Mouse (Mus musculus) intestine, embryonic 16.5 days (tissue): ENCODE measurements around the gene Nav3. TPM values are rescaled to one million over a fixed set of nuclear protein-coding genes. Genes with fewer than 3 reads are reported as not detected.

ENCODE experiments used
- ATAC-seq: fragments of 200-750 bp; cut with Nextera tagmentation; 2 replicates; pipeline ENCODE4 v1.8.0; 2017; ENCODE audit warnings: moderate TSS enrichment, moderate library complexity
- H3K27ac ChIP-seq: fragments of 300-500 bp; sonication (generic); 2 replicates; pipeline ENCODE4 v1.5.1; 2014; ENCODE audit warnings: mild to moderate bottlenecking, low read length
- H3K27me3 ChIP-seq: fragments of 300-500 bp; sonication (generic); replicated peaks from 2 replicates; pipeline ENCODE4 v1.6.1; 2014; ENCODE audit warnings: low read length, control low read depth, mixed read lengths; ENCODE audit not compliant: control insufficient read depth, insufficient read depth
- H3K36me3 ChIP-seq: fragments of 300-500 bp; sonication (generic); 2 replicates; pipeline ENCODE4 v1.6.1; 2014; ENCODE audit warnings: low read length, control low read depth; ENCODE audit not compliant: control insufficient read depth, insufficient read depth
- H3K4me1 ChIP-seq: fragments of 300-500 bp; sonication (generic); 2 replicates; pipeline ENCODE4 v1.6.1; 2014; ENCODE audit warnings: low read length, control low read depth, mixed read lengths; ENCODE audit not compliant: control insufficient read depth, insufficient read depth
- H3K4me2 ChIP-seq: fragments of 300-500 bp; sonication (generic); 2 replicates; pipeline ENCODE4 v1.6.1; 2014; ENCODE audit warnings: low read depth, low read length, control low read depth
- H3K4me3 ChIP-seq: fragments of 300-500 bp; sonication (generic); 2 replicates; pipeline ENCODE4 v1.5.1; 2014; ENCODE audit warnings: mild to moderate bottlenecking, low read length
- H3K9ac ChIP-seq: fragments of 300-500 bp; sonication (generic); 2 replicates; pipeline ENCODE4 v1.6.1; 2014; ENCODE audit warnings: low read depth, low read length
- H3K9me3 ChIP-seq: fragments of 300-500 bp; sonication (generic); 2 replicates; pipeline ENCODE4 v1.6.1; 2016; ENCODE audit warnings: low read length, control low read depth; ENCODE audit not compliant: control insufficient read depth
- WGBS: fragments of 180-500 bp; shearing (Covaris S2); extraction: QIAGEN DNeasy Blood & Tissue Kit; methylation state at CpG from one replicate; pipeline ENCODE4 v1.1.7; 2014; 5-methylcytosine and 5-hydroxymethylcytosine counted together
- polyA plus RNA-seq: library from polyadenylated mRNA; unstranded; fragments of >200 nt; fragmentation: Nextera tagmentation; extraction: Ambion mirVana; gene quantifications from 2 replicates; pipeline ENCODE4 v1.2.1, GENCODE M21; 2015

The Nav3 gene
- polyA plus RNA-seq, 1 experiment from 2014 or later, result 0.75 TPM

- Histone ChIP-seq H3K4me2 (no peak overlapping the region), H3K27ac (no peak overlapping the region), H3K4me3 (no peak overlapping the region), H3K9ac (no peak overlapping the region), H3K9me3 (no peaks in the 10 kb centered on the region), H3K4me1 (no peaks in the 10 kb centered on the region), H3K36me3 (no peaks in the 10 kb centered on the region), H3K27me3 (no peaks in the 10 kb centered on the region)
- 45% methylated on average over 2 of the region's 2 CpGs for WGBS
- no peak for ATAC-seq
Observed at GRCm38 (mm10) chr10:110117341-110117740, 338.7 kb downstream of the Nav3 start.

GRCm38 (mm10) chr10:110112669-110113458 is 343.1 kb downstream of the Nav3 start:
- Histone ChIP-seq H3K27me3 (no peaks in the 10 kb centered on the region), H3K27ac (no peak overlapping the region), H3K4me2 (no peak overlapping the region), H3K4me1 (no peaks in the 10 kb centered on the region), H3K9ac (no peak overlapping the region), H3K36me3 (no peaks in the 10 kb centered on the region), H3K9me3 (no peaks in the 10 kb centered on the region), H3K4me3 (no peak overlapping the region)
- no peak for ATAC-seq
- WGBS, result 74% methylated on average over 5 of the region's 5 CpGs

GRCm38 (mm10) chr10:110103255-110103654 is 352.7 kb downstream of the Nav3 start:
- H3K27me3 ChIP-seq, result no peaks in the 10 kb centered on the region
- ATAC-seq, result no peak
- no peak overlapping the region for H3K4me3 ChIP-seq
- H3K27ac ChIP-seq, result no peak overlapping the region
- no peaks in the 10 kb centered on the region for H3K9me3 ChIP-seq
- 87% methylated on average over 6 of the region's 6 CpGs for WGBS
- no peaks in the 10 kb centered on the region for H3K4me1 ChIP-seq
- no peaks in the 10 kb centered on the region for H3K36me3 ChIP-seq
- H3K9ac ChIP-seq, result no peak overlapping the region
- no peak overlapping the region for H3K4me2 ChIP-seq

- H3K4me1 ChIP-seq, result no peaks in the 10 kb centered on the region
- H3K27ac ChIP-seq, result no peak overlapping the region
- ATAC-seq, result no peak
- no peak overlapping the region for H3K4me2 ChIP-seq
- no peak overlapping the region for H3K9ac ChIP-seq
- no peak overlapping the region for H3K4me3 ChIP-seq
- H3K36me3 ChIP-seq, result no peaks in the 10 kb centered on the region
- 44% methylated on average over 4 of the region's 4 CpGs for WGBS
- no peaks in the 10 kb centered on the region for H3K27me3 ChIP-seq
- H3K9me3 ChIP-seq, result no peaks in the 10 kb centered on the region
Observed at GRCm38 (mm10) chr10:110102231-110102630, 353.8 kb downstream of the Nav3 start.

- Histone ChIP-seq H3K4me2 (no peak overlapping the region), H3K9me3 (no peaks in the 10 kb centered on the region), H3K27me3 (no peaks in the 10 kb centered on the region), H3K4me1 (no peaks in the 10 kb centered on the region), H3K27ac (no peak overlapping the region), H3K9ac (no peak overlapping the region), H3K4me3 (no peak overlapping the region), H3K36me3 (no peaks in the 10 kb centered on the region)
- no peak for ATAC-seq
Observed at GRCm38 (mm10) chr10:110094433-110094832, 361.6 kb downstream of the Nav3 start.

- no peak for ATAC-seq
- 73% methylated on average over 5 of the region's 5 CpGs for WGBS
- H3K27ac ChIP-seq, result no peak overlapping the region
Observed at GRCm38 (mm10) chr10:110088444-110089061, 367.5 kb downstream of the Nav3 start.

GRCm38 (mm10) chr10:110085903-110086302 is 370.1 kb downstream of the Nav3 start:
- Histone ChIP-seq H3K36me3 (no peaks in the 10 kb centered on the region), H3K4me3 (no peak overlapping the region), H3K27me3 (no peaks in the 10 kb centered on the region), H3K27ac (no peak overlapping the region), H3K9me3 (no peaks in the 10 kb centered on the region), H3K9ac (no peak overlapping the region), H3K4me2 (no peak overlapping the region), H3K4me1 (no peaks in the 10 kb centered on the region)
- WGBS, result 68% methylated on average over 1 of the region's 1 CpGs
- ATAC-seq, result no peak

More at GRCm38 (mm10) chr10:110088444-110089061, 367.5 kb downstream of the Nav3 start:
- Histone ChIP-seq H3K9me3 (no peaks in the 10 kb centered on the region), H3K4me2 (no peak overlapping the region), H3K4me1 (no peaks in the 10 kb centered on the region), H3K36me3 (no peaks in the 10 kb centered on the region), H3K4me3 (no peak overlapping the region), H3K9ac (no peak overlapping the region), H3K27me3 (no peaks in the 10 kb centered on the region)

- 8% methylated on average over 5 of the region's 5 CpGs for WGBS
- H3K36me3 ChIP-seq, result no peaks in the 10 kb centered on the region
- H3K27ac ChIP-seq, result no peak overlapping the region
- H3K4me2 ChIP-seq, result no peak overlapping the region
- no peak for ATAC-seq
- H3K4me1 ChIP-seq, result no peaks in the 10 kb centered on the region
- no peak overlapping the region for H3K4me3 ChIP-seq
- no peaks in the 10 kb centered on the region for H3K27me3 ChIP-seq
- H3K9me3 ChIP-seq, result no peaks in the 10 kb centered on the region
- no peak overlapping the region for H3K9ac ChIP-seq
Observed at GRCm38 (mm10) chr10:110085156-110085555, 370.8 kb downstream of the Nav3 start.

- ATAC-seq, result no peak
- no peak overlapping the region for H3K4me2 ChIP-seq
- no peak overlapping the region for H3K9ac ChIP-seq
- H3K4me3 ChIP-seq, result no peak overlapping the region
- no peak overlapping the region for H3K27ac ChIP-seq
- H3K9me3 ChIP-seq, result no peaks in the 10 kb centered on the region
- no peaks in the 10 kb centered on the region for H3K4me1 ChIP-seq
- no peaks in the 10 kb centered on the region for H3K27me3 ChIP-seq
- 79% methylated on average over 5 of the region's 5 CpGs for WGBS
- H3K36me3 ChIP-seq, result no peaks in the 10 kb centered on the region
Observed at GRCm38 (mm10) chr10:110076575-110076974, 379.4 kb downstream of the Nav3 start.
